Mouse (Mus musculus) forebrain, embryonic 11.5 days (tissue): ENCODE data around the gene Tat. TPM values are rescaled to one million over a fixed set of nuclear protein-coding genes. Genes with fewer than 3 reads are reported as not detected.

Experiments used
- ATAC-seq: fragments of 200-750 bp; cut with Nextera tagmentation; replicated peaks from 2 replicates; pipeline ENCODE4 v1.8.0; 2017; ENCODE audit warnings: moderate TSS enrichment; ENCODE audit not compliant: low FRiP score
- DNase-seq: peaks from one replicate; pipeline ENCODE4 v3.0.0-alpha.2; 2017; ENCODE audit warnings: low spot score
- H3K27ac ChIP-seq: fragments of 300-500 bp; sonication (generic); 2 replicates; pipeline ENCODE4 v1.5.1; 2014; ENCODE audit warnings: low read depth, low read length
- H3K27me3 ChIP-seq: fragments of 300-500 bp; sonication (generic); 2 replicates; pipeline ENCODE4 v1.6.1; 2014; ENCODE audit warnings: mild to moderate bottlenecking, low read length, mixed read lengths; ENCODE audit not compliant: control insufficient read depth, insufficient read depth
- H3K36me3 ChIP-seq: fragments of 300-500 bp; sonication (generic); 2 replicates; pipeline ENCODE4 v1.6.1; 2014; ENCODE audit warnings: mild to moderate bottlenecking, low read length, moderate library complexity, mixed read lengths; ENCODE audit not compliant: control insufficient read depth, insufficient read depth
- H3K4me1 ChIP-seq: fragments of 300-500 bp; sonication (generic); replicated peaks from 2 replicates; pipeline ENCODE4 v1.6.1; 2014; ENCODE audit warnings: low read length, mixed read lengths; ENCODE audit not compliant: control insufficient read depth, insufficient read depth
- H3K4me2 ChIP-seq: fragments of 300-500 bp; sonication (generic); 2 replicates; pipeline ENCODE4 v1.6.1; 2014; ENCODE audit warnings: low read depth, mild to moderate bottlenecking, low read length, moderate library complexity, mixed read lengths; ENCODE audit not compliant: severe bottlenecking
- H3K4me3 ChIP-seq: fragments of 300-500 bp; sonication (generic); 2 replicates; pipeline ENCODE4 v1.5.1; 2014; ENCODE audit warnings: low read depth, low read length
- H3K9ac ChIP-seq: fragments of 300-500 bp; sonication (generic); 2 replicates; pipeline ENCODE4 v1.6.1; 2014; ENCODE audit warnings: low read length
- H3K9me3 ChIP-seq: fragments of 300-500 bp; sonication (generic); 2 replicates; pipeline ENCODE4 v1.6.1; 2016; ENCODE audit warnings: low read length, mixed read lengths; ENCODE audit not compliant: control insufficient read depth
- WGBS: fragments of 180-500 bp; shearing (Covaris S2); extraction: QIAGEN DNeasy Blood & Tissue Kit; methylation state at CpG from one replicate; pipeline ENCODE4 v1.1.7; 2014; 5-methylcytosine and 5-hydroxymethylcytosine counted together
- polyA plus RNA-seq: library from polyadenylated mRNA; unstranded; fragments of >200 nt; fragmentation: Nextera tagmentation; extraction: Ambion mirVana; gene quantifications from 2 replicates; pipeline ENCODE4 v1.2.1, GENCODE M21; 2014

Gene Tat
- polyA plus RNA-seq, 1 experiment from 2014 or later = not detected

DNA sequence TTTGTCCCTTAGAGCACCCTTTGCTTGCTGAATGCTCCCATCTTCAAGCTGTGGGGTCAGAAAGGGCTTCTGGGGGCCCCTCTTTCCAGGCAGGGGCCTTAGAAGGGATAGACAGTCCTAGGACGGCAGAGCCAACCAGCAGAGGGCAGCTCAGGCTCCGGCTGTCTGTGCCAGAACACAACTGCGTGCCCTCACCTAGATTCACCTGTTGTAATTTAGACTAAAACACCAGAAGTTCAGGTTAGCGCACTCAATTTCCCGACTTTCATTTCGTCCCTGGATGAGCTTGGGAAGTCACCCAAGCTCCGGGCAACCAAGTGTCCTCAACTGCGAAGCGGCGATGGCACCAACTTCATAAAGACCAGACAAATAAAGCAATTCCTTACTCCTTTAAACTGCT is 21.4 kb upstream of the Tat start:
- Histone ChIP-seq H3K27ac (no peak overlapping the region), H3K27me3 (no peaks in the 10 kb centered on the region), H3K4me2 (no peak overlapping the region), H3K4me1 (no peaks in the 10 kb centered on the region), H3K9ac (no peak overlapping the region), H3K4me3 (no peak overlapping the region), H3K36me3 (no peaks in the 10 kb centered on the region), H3K9me3 (no peaks in the 10 kb centered on the region)
- ATAC-seq (no peak), DNase-seq (no peak)
- 56% methylated on average over 10 of the region's 10 CpGs for WGBS

DNA sequence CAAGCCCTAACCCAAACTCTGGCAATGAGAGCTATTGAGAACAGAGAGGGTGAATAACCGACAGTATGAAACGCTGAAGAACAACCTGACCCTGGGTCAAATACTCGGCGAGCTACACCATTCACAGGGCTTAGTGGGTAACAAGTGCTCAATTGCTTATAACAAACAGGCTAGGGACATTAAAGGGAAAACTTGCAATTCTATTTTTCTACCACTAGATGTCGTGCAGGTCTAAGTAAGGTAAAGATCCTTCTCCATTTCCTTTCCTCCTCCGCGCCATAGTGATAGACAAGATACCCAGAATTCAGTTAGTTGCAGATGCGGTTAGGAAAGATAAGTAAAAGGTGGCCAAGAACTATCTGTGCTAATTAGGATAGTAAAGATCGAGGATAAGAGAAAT is 19.9 kb upstream of the Tat start:
- H3K27me3 ChIP-seq = no peaks in the 10 kb centered on the region
- DNase-seq = no peak
- H3K4me2 ChIP-seq = no peak overlapping the region
- no peaks in the 10 kb centered on the region for H3K36me3 ChIP-seq
- no peaks in the 10 kb centered on the region for H3K4me1 ChIP-seq
- H3K9me3 ChIP-seq = no peaks in the 10 kb centered on the region
- no peak overlapping the region for H3K27ac ChIP-seq
- H3K4me3 ChIP-seq = no peak overlapping the region
- H3K9ac ChIP-seq = no peak overlapping the region
- WGBS = 9% methylated on average over 9 of the region's 9 CpGs
- no peak for ATAC-seq

DNA sequence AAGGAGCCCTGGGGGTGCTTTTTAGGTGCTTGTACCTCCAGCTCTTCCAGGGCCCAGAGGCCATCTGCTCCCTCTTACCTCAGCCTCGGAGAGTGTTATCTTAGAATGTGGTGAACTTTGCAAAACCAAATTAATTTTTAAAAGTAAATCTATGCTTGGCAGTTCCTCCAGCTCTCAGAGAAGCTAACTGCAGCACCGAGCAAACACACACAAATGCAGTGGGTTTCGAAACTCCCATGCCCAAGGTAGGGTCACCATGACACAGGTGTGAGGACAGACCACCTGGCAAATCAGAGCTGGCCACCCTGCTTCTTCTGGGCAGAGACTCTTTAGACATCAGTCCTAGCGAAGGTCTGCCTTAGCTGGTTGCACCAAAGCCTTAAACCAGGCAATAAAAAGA is 17.3 kb upstream of the Tat start:
- no peak for DNase-seq
- no peaks in the 10 kb centered on the region for H3K4me1 ChIP-seq
- H3K4me3 ChIP-seq = no peak overlapping the region
- no peak overlapping the region for H3K4me2 ChIP-seq
- H3K36me3 ChIP-seq = no peaks in the 10 kb centered on the region
- ATAC-seq = no peak
- H3K27ac ChIP-seq = no peak overlapping the region
- 86% methylated on average over 4 of the region's 4 CpGs for WGBS
- H3K27me3 ChIP-seq = no peaks in the 10 kb centered on the region
- H3K9me3 ChIP-seq = no peaks in the 10 kb centered on the region; the same call in 1 of the 2 replicates
- no peak overlapping the region for H3K9ac ChIP-seq

DNA sequence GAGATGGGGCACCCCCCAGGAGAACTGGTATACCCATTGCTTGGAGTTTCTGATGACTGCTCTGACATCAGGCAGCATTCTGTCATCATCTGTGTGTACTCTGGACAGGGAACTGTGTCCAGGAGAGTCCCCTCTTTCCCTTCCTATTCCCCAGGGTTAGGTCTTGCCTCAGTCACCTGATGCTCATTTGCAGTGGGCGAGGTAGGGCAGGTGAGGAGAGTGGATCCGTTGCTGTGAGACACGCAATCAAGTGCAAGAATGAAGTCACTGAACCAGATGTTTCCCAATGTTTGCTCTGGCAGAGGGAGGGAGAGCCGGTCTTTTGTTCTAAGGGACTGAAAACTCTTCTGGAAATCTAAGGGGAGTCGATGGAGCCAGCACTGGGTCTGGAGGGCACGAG is 10.9 kb upstream of the Tat start:
- no peak overlapping the region for H3K9ac ChIP-seq
- 76% methylated on average over 6 of the region's 6 CpGs for WGBS

DNA sequence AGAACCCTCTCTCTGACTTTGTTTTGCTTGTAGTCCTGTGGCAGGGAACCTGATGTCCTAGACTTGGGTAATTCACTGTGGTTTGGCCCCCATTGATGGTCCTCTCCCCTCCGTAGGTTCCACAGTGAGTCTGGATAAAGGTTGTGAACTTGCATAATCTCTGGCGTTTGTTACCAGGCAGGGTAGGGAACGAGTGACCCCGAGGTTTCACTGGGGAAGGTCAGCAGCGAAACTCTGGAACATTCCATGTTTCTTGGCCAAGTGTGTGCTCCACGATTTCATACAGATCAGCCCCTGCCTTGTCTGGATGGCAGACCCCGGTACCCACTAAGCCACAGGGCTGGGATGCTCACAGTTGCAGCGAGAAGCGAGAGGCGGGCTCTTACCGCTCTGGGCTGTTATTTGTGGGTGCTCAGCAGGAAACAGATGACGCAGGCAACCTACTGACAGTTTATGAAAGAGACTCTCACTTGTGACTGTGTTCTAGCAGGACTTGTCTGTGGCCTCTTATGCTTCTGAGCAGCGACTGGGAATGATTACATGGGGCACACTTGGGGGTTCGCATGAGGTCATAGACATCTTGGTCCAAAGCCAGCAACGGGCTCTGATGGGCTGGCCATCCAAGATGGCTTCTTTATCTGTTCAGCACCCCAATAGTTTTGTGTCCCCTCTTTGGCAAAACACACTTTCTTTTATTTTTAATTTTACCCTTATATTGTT is 7.7 kb upstream of the Tat start:
- DNase-seq (no peak), ATAC-seq (no peak)
- Histone ChIP-seq H3K9me3 (no peaks in the 10 kb centered on the region), H3K4me2 (no peak overlapping the region), H3K27me3 (no peaks in the 10 kb centered on the region), H3K27ac (no peak overlapping the region), H3K4me1 (no peaks in the 10 kb centered on the region), H3K36me3 (no peaks in the 10 kb centered on the region), H3K9ac (no peak overlapping the region), H3K4me3 (no peak overlapping the region)
- 78% methylated on average over 15 of the region's 15 CpGs for WGBS

More for the DNA sequence above, 10.9 kb upstream of the Tat start:
- H3K4me3 ChIP-seq = no peak overlapping the region
- H3K9me3 ChIP-seq = no peaks in the 10 kb centered on the region; the same call in 1 of the 2 replicates
- no peak overlapping the region for H3K4me2 ChIP-seq
- no peaks in the 10 kb centered on the region for H3K4me1 ChIP-seq
- no peaks in the 10 kb centered on the region for H3K27me3 ChIP-seq
- no peak overlapping the region for H3K27ac ChIP-seq
- no peaks in the 10 kb centered on the region for H3K36me3 ChIP-seq
- ATAC-seq = no peak
- DNase-seq = no peak

DNA sequence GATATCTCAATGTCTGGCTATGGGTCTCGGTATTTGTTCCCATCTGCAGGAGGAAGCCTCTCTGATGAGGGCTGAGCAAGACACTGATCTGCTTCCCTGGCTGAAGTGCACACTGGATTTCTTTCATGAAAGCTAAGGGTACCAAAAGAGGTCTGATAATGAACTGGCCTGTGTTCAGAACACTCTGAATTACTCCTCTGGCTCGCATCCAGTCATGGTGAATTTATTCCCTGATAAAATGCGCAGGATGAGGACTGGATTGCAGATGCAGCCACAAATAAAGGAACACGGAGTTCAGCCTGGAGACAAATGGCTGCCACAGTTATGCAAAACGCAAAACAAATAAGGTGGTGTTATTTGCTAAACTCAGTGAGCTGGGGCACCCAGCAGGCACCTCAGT is 6.3 kb upstream of the Tat start:
- H3K4me2 ChIP-seq = no peak overlapping the region
- no peak overlapping the region for H3K27ac ChIP-seq
- ATAC-seq (no peak), DNase-seq (no peak)
- no peaks in the 10 kb centered on the region for H3K36me3 ChIP-seq
- H3K9ac ChIP-seq = no peak overlapping the region
- H3K9me3 ChIP-seq = no peaks in the 10 kb centered on the region
- H3K27me3 ChIP-seq = no peaks in the 10 kb centered on the region
- WGBS = 62% methylated on average over 5 of the region's 5 CpGs
- H3K4me1 ChIP-seq = no peaks in the 10 kb centered on the region
- H3K4me3 ChIP-seq = no peak overlapping the region

DNA sequence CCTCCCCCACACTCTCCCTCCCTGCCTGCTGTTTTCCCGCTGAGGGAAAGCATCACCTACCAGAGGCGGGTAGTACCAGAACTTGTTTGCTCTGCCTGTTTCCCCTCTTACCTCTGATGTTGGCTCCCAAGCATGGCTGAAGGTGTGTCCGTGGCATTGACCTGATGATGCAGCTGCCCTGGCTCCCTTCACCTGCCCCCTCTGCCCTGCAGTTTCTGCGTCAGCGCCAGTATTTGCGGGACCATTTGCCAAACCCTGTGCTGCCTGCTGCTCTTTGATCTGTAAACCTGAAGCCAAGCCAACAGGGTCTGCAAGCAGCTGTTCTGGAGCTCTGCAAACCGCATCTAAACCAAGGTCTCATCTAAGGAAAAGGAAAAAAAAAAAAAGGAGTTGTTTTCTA is 3.9 kb upstream of the Tat start:
- no peak overlapping the region for H3K27ac ChIP-seq
- no peaks in the 10 kb centered on the region for H3K36me3 ChIP-seq
- no peaks in the 10 kb centered on the region for H3K9me3 ChIP-seq
- ATAC-seq (no peak), DNase-seq (no peak)
- no peak overlapping the region for H3K4me2 ChIP-seq
- H3K27me3 ChIP-seq = no peaks in the 10 kb centered on the region
- H3K9ac ChIP-seq = no peak overlapping the region
- H3K4me1 ChIP-seq = no peaks in the 10 kb centered on the region
- 82% methylated on average over 7 of the region's 7 CpGs for WGBS
- H3K4me3 ChIP-seq = no peak overlapping the region

DNA sequence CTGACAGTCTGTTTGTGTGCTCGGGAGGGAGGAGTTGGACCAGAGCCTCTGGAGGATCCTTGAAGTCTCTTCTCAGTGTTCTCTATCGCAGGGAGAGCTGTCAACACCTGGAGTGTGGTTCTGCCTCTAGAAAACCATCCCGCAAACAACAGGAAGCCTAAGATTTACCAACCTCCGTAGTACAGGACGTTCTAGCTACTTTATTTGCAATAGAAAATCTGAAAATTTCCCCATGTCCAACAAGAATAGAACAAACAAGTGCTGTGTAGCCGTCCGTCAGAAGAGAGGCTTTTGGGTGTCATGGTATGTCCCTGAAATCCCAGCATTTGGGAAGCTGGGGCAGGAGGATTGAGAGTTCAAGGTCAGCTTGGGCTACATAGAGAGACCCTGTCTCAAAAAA is 2.5 kb upstream of the Tat start:
- Histone ChIP-seq H3K4me1 (no peaks in the 10 kb centered on the region), H3K9ac (no peak overlapping the region), H3K4me3 (no peak overlapping the region), H3K36me3 (no peaks in the 10 kb centered on the region), H3K27ac (no peak overlapping the region), H3K27me3 (no peaks in the 10 kb centered on the region), H3K9me3 (no peaks in the 10 kb centered on the region), H3K4me2 (no peak overlapping the region)
- 86% methylated on average over 7 of the region's 7 CpGs for WGBS
- no peak for ATAC-seq
- no peak for DNase-seq

DNA sequence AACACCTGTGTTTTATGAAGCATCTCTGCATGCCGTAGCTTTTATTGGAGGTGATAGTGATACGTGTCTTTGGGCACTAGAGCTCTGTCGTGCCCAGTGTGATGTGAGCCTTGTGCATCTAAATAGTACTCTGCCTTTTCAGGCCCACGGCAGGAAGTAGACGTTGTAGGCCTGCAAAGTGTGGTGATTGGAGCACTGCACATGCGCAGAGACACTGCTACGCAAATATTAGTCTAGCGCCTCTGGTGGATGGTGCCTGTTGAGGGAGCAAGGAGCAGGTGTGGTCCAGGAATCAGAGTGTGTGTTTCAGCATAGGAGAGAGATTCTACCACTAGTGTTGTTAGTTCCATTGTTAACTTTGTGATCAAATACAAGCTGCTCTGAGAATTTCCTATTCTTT is 1.1 kb upstream of the Tat start:
- Histone ChIP-seq H3K4me2 (no peak overlapping the region), H3K27me3 (no peaks in the 10 kb centered on the region), H3K36me3 (no peaks in the 10 kb centered on the region), H3K4me3 (no peak overlapping the region), H3K9ac (no peak overlapping the region), H3K27ac (no peak overlapping the region), H3K4me1 (no peaks in the 10 kb centered on the region), H3K9me3 (no peaks in the 10 kb centered on the region)
- ATAC-seq (no peak), DNase-seq (no peak)
- 93% methylated on average over 8 of the region's 8 CpGs for WGBS
